Mouse (Mus musculus): ENCODE data around the gene Hgf.

The Hgf gene

GRCm38 (mm10) chr5:16553304-16554047 is at the start of gene Hgf:
Hgf (plus strand) TSS chr5:16553495.
- H3K4me3 ChIP-seq (replicated peaks; ENCODE audit: low read length), result no peak within 1 kb of the TSS
- TF ChIP-seq POU5F1 (IDR thresholded peaks at IDR 0.05; ENCODE audit: borderline replicate concordance, low read length) (no peak), CTCF (conservative IDR thresholded peaks at IDR 0.05; ENCODE audit: low read length) (no peak), NANOG (IDR thresholded peaks at IDR 0.05; ENCODE audit: borderline replicate concordance, low read length) (no peak)
- no peaks in the 10 kb centered on the region; the same call in 1 of the 2 replicates for H3K9me3 ChIP-seq (ENCODE audit: low read length)
- H3K36me3 ChIP-seq (ENCODE audit: insufficient read depth, low read length), result no peaks in the 10 kb centered on the region
- H3K27me3 ChIP-seq (ENCODE audit: insufficient read depth, low read length), result no peaks in the 10 kb centered on the region
- no peaks in the 10 kb centered on the region for H3K4me1 ChIP-seq (replicated peaks; ENCODE audit: low read depth, low read length)

GRCm38 (mm10) chr5:16506702-16507350 is 46.5 kb upstream of the Hgf start:
- TF ChIP-seq CTCF (conservative IDR thresholded peaks at IDR 0.05; ENCODE audit: low read length), result no peak
- Histone ChIP-seq H3K4me3 (replicated peaks; ENCODE audit: low read length) (no peak overlapping the region), H3K9me3 (ENCODE audit: low read length) (no peaks in the 10 kb centered on the region), H3K27me3 (ENCODE audit: insufficient read depth, low read length) (no peaks in the 10 kb centered on the region), H3K36me3 (ENCODE audit: insufficient read depth, low read length) (no peaks in the 10 kb centered on the region), H3K4me1 (replicated peaks; ENCODE audit: low read depth, low read length) (no peaks in the 10 kb centered on the region)

GRCm38 (mm10) chr5:16531619-16532277 is 21.5 kb upstream of the Hgf start:
- H3K27me3 ChIP-seq (ENCODE audit: insufficient read depth, low read length), result no peaks in the 10 kb centered on the region
- no peaks in the 10 kb centered on the region for H3K4me1 ChIP-seq (replicated peaks; ENCODE audit: low read depth, low read length)
- TF ChIP-seq CTCF (conservative IDR thresholded peaks at IDR 0.05; ENCODE audit: low read length) (no peak), POU5F1 (IDR thresholded peaks at IDR 0.05; ENCODE audit: borderline replicate concordance, low read length) (no peak), NANOG (IDR thresholded peaks at IDR 0.05; ENCODE audit: borderline replicate concordance, low read length) (no peak)
- H3K36me3 ChIP-seq (ENCODE audit: insufficient read depth, low read length), result no peaks in the 10 kb centered on the region
- H3K9me3 ChIP-seq (ENCODE audit: low read length), result no peaks in the 10 kb centered on the region
- no peak overlapping the region for H3K4me3 ChIP-seq (replicated peaks; ENCODE audit: low read length)

GRCm38 (mm10) chr5:16538067-16538466 is 15.2 kb upstream of the Hgf start:
- Histone ChIP-seq H3K9me3 (ENCODE audit: low read length) (no peaks in the 10 kb centered on the region), H3K27me3 (ENCODE audit: insufficient read depth, low read length) (no peaks in the 10 kb centered on the region), H3K4me3 (replicated peaks; ENCODE audit: low read length) (no peak overlapping the region), H3K36me3 (ENCODE audit: insufficient read depth, low read length) (no peaks in the 10 kb centered on the region), H3K4me1 (replicated peaks; ENCODE audit: low read depth, low read length) (no peaks in the 10 kb centered on the region)
- TF ChIP-seq NANOG (IDR thresholded peaks at IDR 0.05; ENCODE audit: borderline replicate concordance, low read length) (no peak), POU5F1 (IDR thresholded peaks at IDR 0.05; ENCODE audit: borderline replicate concordance, low read length) (no peak)

- H3K4me3 ChIP-seq (replicated peaks; ENCODE audit: low read length), result no peak overlapping the region
- no peaks in the 10 kb centered on the region for H3K36me3 ChIP-seq (ENCODE audit: insufficient read depth, low read length)
- H3K27me3 ChIP-seq (ENCODE audit: insufficient read depth, low read length), result no peaks in the 10 kb centered on the region
- TF ChIP-seq POU5F1 (IDR thresholded peaks at IDR 0.05; ENCODE audit: borderline replicate concordance, low read length) (no peak), NANOG (IDR thresholded peaks at IDR 0.05; ENCODE audit: borderline replicate concordance, low read length) (no peak), CTCF (conservative IDR thresholded peaks at IDR 0.05; ENCODE audit: low read length) (no peak)
- H3K4me1 ChIP-seq (replicated peaks; ENCODE audit: low read depth, low read length), result no peaks in the 10 kb centered on the region
- H3K9me3 ChIP-seq (ENCODE audit: low read length), result no peaks in the 10 kb centered on the region
Measured at GRCm38 (mm10) chr5:16541561-16542116, 11.7 kb upstream of the Hgf start.

GRCm38 (mm10) chr5:16547490-16547889 is 5.8 kb upstream of the Hgf start:
- Histone ChIP-seq H3K27me3 (ENCODE audit: insufficient read depth, low read length) (no peaks in the 10 kb centered on the region), H3K9me3 (ENCODE audit: low read length) (no peaks in the 10 kb centered on the region; the same call in 1 of the 2 replicates), H3K4me1 (replicated peaks; ENCODE audit: low read depth, low read length) (no peaks in the 10 kb centered on the region), H3K4me3 (replicated peaks; ENCODE audit: low read length) (no peak overlapping the region), H3K36me3 (ENCODE audit: insufficient read depth, low read length) (no peaks in the 10 kb centered on the region)
- TF ChIP-seq POU5F1 (IDR thresholded peaks at IDR 0.05; ENCODE audit: borderline replicate concordance, low read length) (no peak), CTCF (conservative IDR thresholded peaks at IDR 0.05; ENCODE audit: low read length) (no peak), NANOG (IDR thresholded peaks at IDR 0.05; ENCODE audit: borderline replicate concordance, low read length) (no peak)

DNA sequence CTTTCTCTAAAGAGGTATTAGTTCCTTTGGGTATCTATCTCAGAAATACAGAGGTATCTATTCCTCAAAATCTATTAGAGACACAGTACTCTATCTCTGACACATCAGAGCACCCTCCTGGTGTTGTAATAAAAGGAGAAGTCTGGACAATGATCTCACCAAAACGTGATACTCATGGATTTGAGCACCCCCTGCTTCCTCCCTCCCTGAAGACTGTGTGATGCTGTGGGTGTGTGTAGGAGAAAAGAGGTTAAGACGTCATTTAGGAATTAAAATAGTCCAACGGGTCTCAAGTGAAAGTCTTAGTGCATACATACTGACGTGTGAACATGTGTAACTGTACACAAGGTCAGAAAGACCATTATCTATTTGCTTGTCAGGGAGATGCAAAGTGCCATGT is 648 bp upstream of the Hgf start:
- no peaks in the 10 kb centered on the region; the same call in 1 of the 2 replicates for H3K9me3 ChIP-seq (ENCODE audit: low read length)
- no peak for TF ChIP-seq POU5F1 (IDR thresholded peaks at IDR 0.05; ENCODE audit: borderline replicate concordance, low read length)
- TF ChIP-seq NANOG (IDR thresholded peaks at IDR 0.05; ENCODE audit: borderline replicate concordance, low read length), result no peak
- no peak for TF ChIP-seq CTCF (conservative IDR thresholded peaks at IDR 0.05; ENCODE audit: low read length)
- no peak overlapping the region for H3K4me3 ChIP-seq (replicated peaks; ENCODE audit: low read length)
- no peaks in the 10 kb centered on the region for H3K27me3 ChIP-seq (ENCODE audit: insufficient read depth, low read length)
- no peaks in the 10 kb centered on the region for H3K4me1 ChIP-seq (replicated peaks; ENCODE audit: low read depth, low read length)
- H3K36me3 ChIP-seq (ENCODE audit: insufficient read depth, low read length), result no peaks in the 10 kb centered on the region

GRCm38 (mm10) chr5:16560247-16560646 is 7.0 kb downstream of the Hgf start:
- no peak for TF ChIP-seq POU5F1 (IDR thresholded peaks at IDR 0.05; ENCODE audit: borderline replicate concordance, low read length)
- no peak for TF ChIP-seq NANOG (IDR thresholded peaks at IDR 0.05; ENCODE audit: borderline replicate concordance, low read length)
- TF ChIP-seq CTCF (conservative IDR thresholded peaks at IDR 0.05; ENCODE audit: low read length), result no peak
- no peaks in the 10 kb centered on the region for H3K36me3 ChIP-seq (ENCODE audit: insufficient read depth, low read length)
- no peaks in the 10 kb centered on the region for H3K9me3 ChIP-seq (ENCODE audit: low read length)
- no peak overlapping the region for H3K4me3 ChIP-seq (replicated peaks; ENCODE audit: low read length)
- no peaks in the 10 kb centered on the region for H3K27me3 ChIP-seq (ENCODE audit: insufficient read depth, low read length)
- no peaks in the 10 kb centered on the region for H3K4me1 ChIP-seq (replicated peaks; ENCODE audit: low read depth, low read length)

Measured in E14TG2a.4 (cell line).